Mouse (Mus musculus): ENCODE measurements around the gene Tcp11l2.

DNA sequence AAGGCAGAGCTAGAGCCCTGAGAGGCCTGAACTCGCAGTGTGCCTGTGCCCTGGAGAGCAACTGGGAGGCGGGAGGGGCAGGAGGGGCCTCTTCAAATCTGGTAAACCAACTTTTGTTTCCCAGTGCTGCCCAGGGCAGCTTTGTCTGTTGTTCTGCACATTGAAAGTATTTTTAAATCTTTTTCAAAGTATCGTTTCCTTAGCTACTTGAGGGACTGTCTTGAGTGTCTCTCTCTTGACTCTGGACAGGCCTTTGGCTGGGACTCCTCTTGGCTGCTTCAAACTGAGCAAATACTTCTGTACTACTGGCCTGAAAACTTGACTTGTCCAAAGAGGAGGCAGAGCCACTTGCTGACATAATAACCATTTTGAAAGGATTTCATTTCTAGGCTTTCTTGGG is 34.4 kb downstream of the Tcp11l2 start:
- TF ChIP-seq EP300 (optimal IDR thresholded peaks at IDR 0.05) (no peak), CTCF (IDR thresholded peaks at IDR 0.05; ENCODE audit: low read depth) (no peak)

All from stomach, postnatal 0 days (tissue).